ENCODE assay signal across 24 mouse cellular contexts in genomic region chr4:119030865-119031264, GRCm38 (mm10).
DNase-seq lines count a peak whose midpoint lies in the region; ATAC-seq lines count a peak whose summit lies in the region.
"Had no signal": no experiment of that assay in that cellular context is flagged by ENCODE, and none has a peak within 500 bp of the region (broad histone marks: within the 10 kb centered on the region; RNA-seq: fewer than 3 reads in every experiment).

No protein-coding gene starts in this region.

- H3K4me2 ChIP-seq in forebrain, embryonic 15.5 days (replicated peaks) = no peak overlapping the region
- no peak overlapping the region for H3K4me2 ChIP-seq in hindbrain, embryonic 12.5 days (replicated peaks)
- no peak overlapping the region for H3K4me2 ChIP-seq in liver, embryonic 16.5 days (ENCODE audit: low read depth, low read length)
- no peak overlapping the region for H3K4me2 ChIP-seq in kidney, embryonic 16.5 days (replicated peaks; ENCODE audit: low read depth, low read length)
- H3K4me2 ChIP-seq: embryonic facial prominence, embryonic 12.5 days; limb, embryonic 12.5 days; neural tube, embryonic 12.5 days; stomach, embryonic 15.5 days had no signal

- peaks cover 27% of the 10 kb centered on the region for H3K27me3 ChIP-seq in forebrain, embryonic 10.5 days (ENCODE audit: poor library complexity, severe bottlenecking)
- no peaks in the 10 kb centered on the region for H3K27me3 ChIP-seq in forebrain, embryonic 15.5 days
- H3K27me3 ChIP-seq in hindbrain, embryonic 10.5 days (ENCODE audit: insufficient read depth, poor library complexity, severe bottlenecking) = no peaks in the 10 kb centered on the region
- H3K27me3 ChIP-seq in hindbrain, embryonic 12.5 days = no peaks in the 10 kb centered on the region
- no peaks in the 10 kb centered on the region; the same call in 1 of the 2 replicates for H3K27me3 ChIP-seq in liver, embryonic 16.5 days (ENCODE audit: control insufficient read depth, insufficient read depth, low read depth, low read length)
- no peaks in the 10 kb centered on the region for H3K27me3 ChIP-seq in kidney, embryonic 16.5 days (ENCODE audit: insufficient read depth, low read length)
- H3K27me3 ChIP-seq: embryonic facial prominence, embryonic 12.5 days; limb, embryonic 12.5 days; neural tube, embryonic 12.5 days; stomach, embryonic 15.5 days had no signal

- H3K4me3 ChIP-seq in forebrain, embryonic 10.5 days = no peak overlapping the region
- H3K4me3 ChIP-seq in forebrain, embryonic 15.5 days = no peak overlapping the region
- no peak overlapping the region for H3K4me3 ChIP-seq in hindbrain, embryonic 10.5 days
- no peak overlapping the region for H3K4me3 ChIP-seq in hindbrain, embryonic 12.5 days
- H3K4me3 ChIP-seq in liver, embryonic 16.5 days (ENCODE audit: low read depth, low read length) = no peak overlapping the region
- H3K4me3 ChIP-seq in kidney, embryonic 16.5 days (ENCODE audit: low read length) = no peak overlapping the region
- H3K4me3 ChIP-seq: embryonic facial prominence, embryonic 12.5 days; gastrocnemius, adult 2 months; limb, embryonic 12.5 days; neural tube, embryonic 12.5 days; stomach, embryonic 15.5 days had no signal

- H3K36me3 ChIP-seq in forebrain, embryonic 10.5 days (replicated peaks) = no peaks in the 10 kb centered on the region
- no peaks in the 10 kb centered on the region for H3K36me3 ChIP-seq in forebrain, embryonic 15.5 days
- no peaks in the 10 kb centered on the region for H3K36me3 ChIP-seq in hindbrain, embryonic 10.5 days
- no peaks in the 10 kb centered on the region for H3K36me3 ChIP-seq in hindbrain, embryonic 12.5 days
- H3K36me3 ChIP-seq in liver, embryonic 16.5 days (ENCODE audit: control insufficient read depth, insufficient read depth) = no peaks in the 10 kb centered on the region
- H3K36me3 ChIP-seq in kidney, embryonic 16.5 days (ENCODE audit: insufficient read depth, low read length) = no peaks in the 10 kb centered on the region
- H3K36me3 ChIP-seq: embryonic facial prominence, embryonic 12.5 days; limb, embryonic 12.5 days; neural tube, embryonic 12.5 days; stomach, embryonic 15.5 days had no signal

- ATAC-seq in forebrain, embryonic 15.5 days (replicated peaks) = no peak
- ATAC-seq in hindbrain, embryonic 12.5 days (ENCODE audit: low FRiP score) = no peak
- no peak for ATAC-seq in liver, embryonic 16.5 days (ENCODE audit: low read depth)
- no peak for ATAC-seq in kidney, embryonic 16.5 days (ENCODE audit: low FRiP score, low TSS enrichment)
- ATAC-seq: forebrain, embryonic 16.5 days; lung, postnatal 0 days; midbrain, embryonic 16.5 days had no signal

- no peak overlapping the region for H3K9ac ChIP-seq in forebrain, embryonic 15.5 days (replicated peaks)
- H3K9ac ChIP-seq in hindbrain, embryonic 12.5 days = no peak overlapping the region
- peak overlapping the region; percentile 49 for H3K9ac ChIP-seq in liver, embryonic 16.5 days (ENCODE audit: low read depth, low read length)
- no peak overlapping the region for H3K9ac ChIP-seq in kidney, embryonic 16.5 days (replicated peaks; ENCODE audit: low read length)
- H3K9ac ChIP-seq: embryonic facial prominence, embryonic 12.5 days; limb, embryonic 12.5 days; neural tube, embryonic 12.5 days; stomach, embryonic 15.5 days had no signal

- H3K9me3 ChIP-seq in forebrain, embryonic 10.5 days = no peaks in the 10 kb centered on the region
- H3K9me3 ChIP-seq in forebrain, embryonic 15.5 days = no peaks in the 10 kb centered on the region
- H3K9me3 ChIP-seq in hindbrain, embryonic 10.5 days = no peaks in the 10 kb centered on the region
- H3K9me3 ChIP-seq in hindbrain, embryonic 12.5 days (replicated peaks) = no peaks in the 10 kb centered on the region
- H3K9me3 ChIP-seq in liver, embryonic 16.5 days (replicated peaks; ENCODE audit: control insufficient read depth, low read length) = no peaks in the 10 kb centered on the region
- no peaks in the 10 kb centered on the region for H3K9me3 ChIP-seq in kidney, embryonic 16.5 days (ENCODE audit: low read length)
- H3K9me3 ChIP-seq: embryonic facial prominence, embryonic 12.5 days; limb, embryonic 12.5 days; neural tube, embryonic 12.5 days; stomach, embryonic 15.5 days had no signal

- 51% methylated on average over 5 of the region's 5 CpGs for WGBS in forebrain, embryonic 10.5 days
- 53% methylated on average over 5 of the region's 5 CpGs for WGBS in forebrain, embryonic 15.5 days
- 45% methylated on average over 5 of the region's 5 CpGs for WGBS in hindbrain, embryonic 10.5 days
- 39% methylated on average over 5 of the region's 5 CpGs for WGBS in hindbrain, embryonic 12.5 days
- 65% methylated on average over 5 of the region's 5 CpGs for WGBS in liver, embryonic 16.5 days (ENCODE audit: insufficient replicate concordance)
- 58% methylated on average over 5 of the region's 5 CpGs for WGBS in kidney, embryonic 16.5 days

- H3K4me1 ChIP-seq in forebrain, embryonic 10.5 days = peaks cover 45% of the 10 kb centered on the region
- peaks cover 8% of the 10 kb centered on the region for H3K4me1 ChIP-seq in forebrain, embryonic 15.5 days
- peaks cover 35% of the 10 kb centered on the region for H3K4me1 ChIP-seq in hindbrain, embryonic 10.5 days (replicated peaks)
- H3K4me1 ChIP-seq in hindbrain, embryonic 12.5 days = peaks cover 12% of the 10 kb centered on the region
- H3K4me1 ChIP-seq in liver, embryonic 16.5 days (ENCODE audit: control insufficient read depth, low read depth, low read length) = peaks cover 90% of the 10 kb centered on the region
- peaks cover 18% of the 10 kb centered on the region; the same call in 1 of the 2 replicates for H3K4me1 ChIP-seq in kidney, embryonic 16.5 days (ENCODE audit: insufficient read depth, low read length)

- H3K27ac ChIP-seq in forebrain, embryonic 10.5 days = peak overlapping the region; percentile 54
- H3K27ac ChIP-seq in forebrain, embryonic 15.5 days (replicated peaks) = no peak overlapping the region
- peak overlapping the region; percentile 53; the same call in 1 of the 2 replicates for H3K27ac ChIP-seq in hindbrain, embryonic 10.5 days
- H3K27ac ChIP-seq in hindbrain, embryonic 12.5 days = no peak overlapping the region
- H3K27ac ChIP-seq in liver, embryonic 16.5 days (ENCODE audit: low read length) = peak overlapping the region; percentile 75
- no peak overlapping the region for H3K27ac ChIP-seq in kidney, embryonic 16.5 days (ENCODE audit: low read length)
- H3K27ac ChIP-seq: embryonic facial prominence, embryonic 12.5 days; gastrocnemius, adult 2 months; limb, embryonic 12.5 days; macrophage; neural tube, embryonic 12.5 days; stomach, embryonic 15.5 days had no signal

- DNase-seq in forebrain, embryonic 10.5 days (ENCODE audit: extremely low spot score, low spot score) = no peak
- DNase-seq in hindbrain, embryonic 10.5 days (ENCODE audit: low spot score) = no peak
- peak; percentile 6 for DNase-seq in MN1 (ENCODE audit: low spot score)
- no peak for DNase-seq in spleen, postnatal 36 days (ENCODE audit: low spot score in 2 of 2)
- DNase-seq: adrenal gland, postnatal 10 days; cerebellum, adult 8-10 months; cerebellum, postnatal 36 days; gastrocnemius, adult 2 months; gastrocnemius, postnatal 36 days; kidney, adult 11 months; lung, adult 18-20 months; right cerebral cortex, postnatal 4 days had no signal

Comparison
In these comparisons a context has a peak if more than half of its experiments do, and no peak if none do; other contexts are left out.
1. H3K27ac ChIP-seq: peak in forebrain, embryonic 10.5 days (single experiment), hindbrain, embryonic 10.5 days (single experiment) and liver, embryonic 16.5 days (single experiment); none in forebrain, embryonic 15.5 days (single experiment), hindbrain, embryonic 12.5 days (single experiment) and kidney, embryonic 16.5 days (single experiment).